Mouse (Mus musculus) midbrain, postnatal 0 days (tissue): ENCODE results near the gene Arid1b. TPM values are rescaled to one million over a fixed set of nuclear protein-coding genes. Genes with fewer than 3 reads are reported as not detected.
"Not testable (repeated sequence)": the region's sequence is repeated elsewhere in the genome, so short reads cannot be mapped to it uniquely, and the experiment has no call there.

ENCODE experiments used
- ATAC-seq: fragments of 200-750 bp; cut with Nextera tagmentation; 2 replicates; pipeline ENCODE4 v1.8.0; 2017; ENCODE audit warnings: moderate number of reproducible peaks, mild to moderate bottlenecking, moderate TSS enrichment, moderate library complexity; ENCODE audit not compliant: low FRiP score
- DNase-seq: peaks from one replicate; pipeline ENCODE4 v3.0.0-alpha.2; 2015; ENCODE audit warnings: low spot score
- H3K27ac ChIP-seq: fragments of 300-500 bp; sonication (generic); 2 replicates; pipeline ENCODE4 v1.5.1; 2014; ENCODE audit warnings: low read depth, mild to moderate bottlenecking, low read length, mixed read lengths
- H3K27me3 ChIP-seq: fragments of 300-500 bp; sonication (generic); 2 replicates; pipeline ENCODE4 v1.6.1; 2014; ENCODE audit warnings: low read length, control low read depth, mixed read lengths; ENCODE audit not compliant: insufficient read depth
- H3K36me3 ChIP-seq: fragments of 300-500 bp; sonication (generic); 2 replicates; pipeline ENCODE4 v1.6.1; 2014; ENCODE audit warnings: low read length, control low read depth, mixed read lengths; ENCODE audit not compliant: insufficient read depth
- H3K4me1 ChIP-seq: fragments of 300-500 bp; sonication (generic); 2 replicates; pipeline ENCODE4 v1.6.1; 2014; ENCODE audit warnings: mild to moderate bottlenecking, control low read depth, antibody characterized with exemption, low read length, mixed read lengths; ENCODE audit not compliant: insufficient read depth
- H3K4me2 ChIP-seq: fragments of 300-500 bp; sonication (generic); 2 replicates; pipeline ENCODE4 v1.6.1; 2014; ENCODE audit warnings: low read depth, mild to moderate bottlenecking, low read length, mixed read lengths; ENCODE audit not compliant: poor library complexity, severe bottlenecking
- H3K4me3 ChIP-seq: fragments of 300-500 bp; sonication (generic); 2 replicates; pipeline ENCODE4 v1.5.1; 2014; ENCODE audit warnings: low read depth, mild to moderate bottlenecking, low read length, moderate library complexity
- H3K9ac ChIP-seq: fragments of 300-500 bp; sonication (generic); replicated peaks from 2 replicates; pipeline ENCODE4 v1.6.1; 2014; ENCODE audit warnings: mild to moderate bottlenecking, low read length, moderate library complexity, mixed read lengths; ENCODE audit not compliant: poor library complexity, severe bottlenecking
- H3K9me3 ChIP-seq: fragments of 300-500 bp; sonication (generic); 2 replicates; pipeline ENCODE4 v1.6.1; 2016; ENCODE audit warnings: low read length, control low read depth
- CTCF ChIP-seq: IDR thresholded peaks from 2 replicates; pipeline ENCODE4 v1.5.1; 2016; ENCODE audit warnings: antibody characterized with exemption, mild to moderate bottlenecking
- WGBS: fragments of 180-500 bp; shearing (Covaris S2); extraction: QIAGEN DNeasy Blood & Tissue Kit; methylation state at CpG from one replicate; pipeline ENCODE4 v1.1.7; 2014; 5-methylcytosine and 5-hydroxymethylcytosine counted together
- polyA plus RNA-seq: library from polyadenylated mRNA; unstranded; fragments of >200 nt; fragmentation: Nextera tagmentation; extraction: Ambion mirVana; gene quantifications from 2 replicates; pipeline ENCODE4 v1.2.1, GENCODE M21; 2015
- total RNA-seq: library from RNA; depleted of rRNA; stranded (reverse); fragments of >200 nt; gene quantifications from 2 replicates; pipeline ENCODE4 v1.2.3, GENCODE M21; 2014

Arid1b gene
- total and polyA plus RNA-seq, 2 experiments from 2014 or later = 11.9 to 73.3 TPM

GRCm38 (mm10) chr17:5089541-5089940 lies 95.4 kb downstream of the Arid1b start:
- no peak for TF ChIP-seq CTCF
- H3K36me3 ChIP-seq = no peaks in the 10 kb centered on the region

GRCm38 (mm10) chr17:5091490-5091889 lies 97.4 kb downstream of the Arid1b start:
- Histone ChIP-seq H3K4me2 (no peak overlapping the region), H3K27ac (no peak overlapping the region), H3K4me1 (peaks cover 5% of the 10 kb centered on the region; the same call in 1 of the 2 replicates), H3K27me3 (no peaks in the 10 kb centered on the region), H3K36me3 (no peaks in the 10 kb centered on the region), H3K4me3 (no peak overlapping the region), H3K9me3 (no peaks in the 10 kb centered on the region), H3K9ac (no peak overlapping the region)
- DNase-seq (no peak), ATAC-seq (no peak)
- WGBS = 85% methylated on average over 16 of the region's 16 CpGs
- TF ChIP-seq CTCF = no peak

More at GRCm38 (mm10) chr17:5089541-5089940, 95.4 kb downstream of the Arid1b start:
- Histone ChIP-seq H3K4me2 (no peak overlapping the region), H3K4me3 (no peak overlapping the region), H3K9ac (no peak overlapping the region), H3K27me3 (no peaks in the 10 kb centered on the region), H3K9me3 (no peaks in the 10 kb centered on the region), H3K27ac (no peak overlapping the region), H3K4me1 (peaks cover 8% of the 10 kb centered on the region; the same call in 1 of the 2 replicates)
- 20% methylated on average over 12 of the region's 12 CpGs for WGBS
- ATAC-seq (no peak), DNase-seq (no peak)

- 0 out of 2 replicates have a peak, but pooled peaks cover under 1% of the 10 kb centered on the region for H3K4me1 ChIP-seq
- H3K27ac ChIP-seq = no peak overlapping the region
- H3K9me3 ChIP-seq = no peaks in the 10 kb centered on the region
- TF ChIP-seq CTCF = no peak
- no peak overlapping the region for H3K4me2 ChIP-seq
- H3K27me3 ChIP-seq = no peaks in the 10 kb centered on the region
- 85% methylated on average over 10 of the region's 10 CpGs for WGBS
- ATAC-seq (no peak), DNase-seq (no peak)
- H3K36me3 ChIP-seq = no peaks in the 10 kb centered on the region
- no peak overlapping the region for H3K9ac ChIP-seq
- no peak overlapping the region for H3K4me3 ChIP-seq
Observed at GRCm38 (mm10) chr17:5091934-5092333, 97.8 kb downstream of the Arid1b start.

- not testable (repeated sequence) for H3K27me3 ChIP-seq, H3K4me3 ChIP-seq, H3K36me3 ChIP-seq, H3K9me3 ChIP-seq, DNase-seq, H3K27ac ChIP-seq, H3K4me2 ChIP-seq, ATAC-seq, H3K9ac ChIP-seq, H3K4me1 ChIP-seq
- 65% methylated on average over 2 of the region's 2 CpGs for WGBS
Observed at GRCm38 (mm10) chr17:5093343-5093742, 99.2 kb downstream of the Arid1b start.

- TF ChIP-seq CTCF = no peak
- DNase-seq = no peak
- H3K4me1 ChIP-seq = no peaks in the 10 kb centered on the region
- WGBS = 91% methylated on average over 5 of the region's 5 CpGs
- no peaks in the 10 kb centered on the region for H3K9me3 ChIP-seq
- no peak overlapping the region for H3K27ac ChIP-seq
- H3K4me2 ChIP-seq = no peak overlapping the region
- H3K27me3 ChIP-seq = no peaks in the 10 kb centered on the region
- ATAC-seq = no peak
- H3K36me3 ChIP-seq = 0 out of 2 replicates have a peak, but pooled peaks cover 3% of the 10 kb centered on the region
- no peak overlapping the region for H3K9ac ChIP-seq
- no peak overlapping the region for H3K4me3 ChIP-seq
Observed at GRCm38 (mm10) chr17:5094636-5095035, 100.5 kb downstream of the Arid1b start.

- TF ChIP-seq CTCF = no peak
- 76% methylated on average over 13 of the region's 13 CpGs for WGBS
- Histone ChIP-seq H3K4me2 (no peak overlapping the region), H3K4me3 (no peak overlapping the region), H3K27me3 (no peaks in the 10 kb centered on the region), H3K36me3 (0 out of 2 replicates have a peak, but pooled peaks cover 3% of the 10 kb centered on the region), H3K4me1 (no peaks in the 10 kb centered on the region), H3K9me3 (no peaks in the 10 kb centered on the region), H3K27ac (no peak overlapping the region), H3K9ac (no peak overlapping the region)
- no peak for DNase-seq
- ATAC-seq = no peak
Observed at GRCm38 (mm10) chr17:5095741-5096140, 101.6 kb downstream of the Arid1b start.
